Mouse (Mus musculus): ENCODE measurements at regions not wholly inside any gene's neighbourhood (a gene's known extent, or its start where the extent isn't known, plus 50 kb on each side); places are given as distances from the start of the nearest gene placed in this dataset.
A peak's percentile ranks its signal among the peaks of the same experiment; 100 is the strongest.

GRCm38 (mm10) chr13:28551555-28551954 is 294.2 kb downstream of the Gm11361 start:
- no peaks in the 10 kb centered on the region for H3K36me3 ChIP-seq (ENCODE audit: insufficient read depth, low read length)
- H3K4me1 ChIP-seq (ENCODE audit: insufficient read depth, low read length), result peaks cover 15% of the 10 kb centered on the region; the same call in 1 of the 2 replicates
- no peak overlapping the region for H3K27ac ChIP-seq
- H3K9me3 ChIP-seq (ENCODE audit: low read length), result no peaks in the 10 kb centered on the region
- TF ChIP-seq CTCF (IDR thresholded peaks at IDR 0.05; ENCODE audit: low read depth), result no peak
- no peak overlapping the region for H3K9ac ChIP-seq (replicated peaks; ENCODE audit: low read length)
- no peak overlapping the region for H3K4me2 ChIP-seq (ENCODE audit: low read depth, low read length)
- 80% methylated on average over 6 of the region's 6 CpGs for whole genome bisulfite sequencing
- DNase-seq (ENCODE audit: low spot score) (no peak), ATAC-seq (no peak)
- no peak overlapping the region for H3K4me3 ChIP-seq (ENCODE audit: low read length)
- no peaks in the 10 kb centered on the region for H3K27me3 ChIP-seq (ENCODE audit: insufficient read depth, low read length)

DNA sequence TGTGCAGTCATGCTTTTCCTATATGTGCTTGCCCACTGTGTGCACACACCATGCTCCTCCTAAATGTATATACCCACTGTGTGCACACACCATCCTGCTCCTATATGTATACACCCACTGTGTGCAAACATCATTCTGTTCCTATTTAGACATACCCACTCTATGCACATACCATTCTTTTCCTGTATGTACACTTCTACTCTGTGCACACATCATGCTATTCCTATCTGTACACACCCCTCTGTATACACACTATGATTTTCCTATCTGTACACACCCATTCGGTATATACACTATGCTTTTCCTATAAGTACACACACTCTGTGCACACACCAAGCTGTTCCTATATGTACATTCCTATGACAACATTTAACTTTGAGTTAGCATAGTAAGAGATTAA is 288.5 kb downstream of the Gm11361 start:
- H3K27ac ChIP-seq, result peak overlapping the region; percentile 37; the same call in 1 of the 2 replicates
- H3K27me3 ChIP-seq (ENCODE audit: insufficient read depth, low read length), result no peaks in the 10 kb centered on the region
- H3K4me3 ChIP-seq (ENCODE audit: low read length), result no peak overlapping the region
- TF ChIP-seq CTCF (IDR thresholded peaks at IDR 0.05; ENCODE audit: low read depth), result no peak
- no peaks in the 10 kb centered on the region for H3K36me3 ChIP-seq (ENCODE audit: insufficient read depth, low read length)
- DNase-seq (ENCODE audit: low spot score), result no peak
- no peak overlapping the region for H3K4me2 ChIP-seq (ENCODE audit: low read depth, low read length)
- H3K9me3 ChIP-seq (ENCODE audit: low read length), result no peaks in the 10 kb centered on the region
- peak; percentile 43; the same call in 1 of the 2 replicates for ATAC-seq
- no peak overlapping the region for H3K9ac ChIP-seq (replicated peaks; ENCODE audit: low read length)
- 95% methylated on average over 1 of the region's 1 CpGs for WGBS
- peaks cover 10% of the 10 kb centered on the region; the same call in 1 of the 2 replicates for H3K4me1 ChIP-seq (ENCODE audit: insufficient read depth, low read length)

GRCm38 (mm10) chr13:28545337-28545736 is 288.0 kb downstream of the Gm11361 start:
- Histone ChIP-seq H3K4me3 (ENCODE audit: low read length) (no peak overlapping the region), H3K36me3 (ENCODE audit: insufficient read depth, low read length) (no peaks in the 10 kb centered on the region), H3K9ac (replicated peaks; ENCODE audit: low read length) (no peak overlapping the region), H3K4me1 (ENCODE audit: insufficient read depth, low read length) (peaks cover 10% of the 10 kb centered on the region; the same call in 1 of the 2 replicates), H3K27ac (peak overlapping the region; percentile 76), H3K4me2 (ENCODE audit: low read depth, low read length) (no peak overlapping the region), H3K9me3 (ENCODE audit: low read length) (no peaks in the 10 kb centered on the region), H3K27me3 (ENCODE audit: insufficient read depth, low read length) (no peaks in the 10 kb centered on the region)
- 41% methylated on average over 2 of the region's 2 CpGs for WGBS
- TF ChIP-seq CTCF (IDR thresholded peaks at IDR 0.05; ENCODE audit: low read depth), result no peak
- ATAC-seq (peak; percentile 44; the same call in 1 of the 2 replicates), DNase-seq (ENCODE audit: low spot score) (no peak)

DNA sequence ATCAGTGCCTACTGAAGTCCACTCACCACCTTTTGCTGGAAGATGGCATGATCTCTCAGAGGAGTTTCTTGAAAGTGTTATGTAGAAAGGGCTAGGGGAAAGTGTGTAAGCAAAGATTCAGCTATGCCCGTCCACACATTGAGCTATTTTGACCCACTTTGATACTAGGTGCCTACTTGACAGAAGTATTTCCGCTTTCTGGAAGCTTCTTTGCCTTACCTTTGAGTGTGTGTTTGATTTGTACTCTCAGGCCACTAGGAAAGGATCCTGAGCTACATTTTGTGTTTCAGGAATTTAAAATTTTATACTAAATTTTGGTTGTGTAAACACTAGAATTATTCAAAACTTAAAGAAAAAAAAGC is 287.5 kb downstream of the Gm11361 start:
- Histone ChIP-seq H3K27me3 (ENCODE audit: insufficient read depth, low read length) (no peaks in the 10 kb centered on the region), H3K27ac (peak overlapping the region; percentile 76), H3K36me3 (ENCODE audit: insufficient read depth, low read length) (no peaks in the 10 kb centered on the region), H3K9me3 (ENCODE audit: low read length) (no peaks in the 10 kb centered on the region), H3K4me2 (ENCODE audit: low read depth, low read length) (peak overlapping the region; percentile 49; the same call in 1 of the 2 replicates), H3K9ac (replicated peaks; ENCODE audit: low read length) (no peak overlapping the region), H3K4me3 (ENCODE audit: low read length) (no peak overlapping the region), H3K4me1 (ENCODE audit: insufficient read depth, low read length) (peaks cover 10% of the 10 kb centered on the region; the same call in 1 of the 2 replicates)
- WGBS, result 65% methylated on average over 2 of the region's 2 CpGs
- no peak for DNase-seq (ENCODE audit: low spot score)
- no peak for TF ChIP-seq CTCF (IDR thresholded peaks at IDR 0.05; ENCODE audit: low read depth)
- no peak; the same call in 1 of the 2 replicates for ATAC-seq

DNA sequence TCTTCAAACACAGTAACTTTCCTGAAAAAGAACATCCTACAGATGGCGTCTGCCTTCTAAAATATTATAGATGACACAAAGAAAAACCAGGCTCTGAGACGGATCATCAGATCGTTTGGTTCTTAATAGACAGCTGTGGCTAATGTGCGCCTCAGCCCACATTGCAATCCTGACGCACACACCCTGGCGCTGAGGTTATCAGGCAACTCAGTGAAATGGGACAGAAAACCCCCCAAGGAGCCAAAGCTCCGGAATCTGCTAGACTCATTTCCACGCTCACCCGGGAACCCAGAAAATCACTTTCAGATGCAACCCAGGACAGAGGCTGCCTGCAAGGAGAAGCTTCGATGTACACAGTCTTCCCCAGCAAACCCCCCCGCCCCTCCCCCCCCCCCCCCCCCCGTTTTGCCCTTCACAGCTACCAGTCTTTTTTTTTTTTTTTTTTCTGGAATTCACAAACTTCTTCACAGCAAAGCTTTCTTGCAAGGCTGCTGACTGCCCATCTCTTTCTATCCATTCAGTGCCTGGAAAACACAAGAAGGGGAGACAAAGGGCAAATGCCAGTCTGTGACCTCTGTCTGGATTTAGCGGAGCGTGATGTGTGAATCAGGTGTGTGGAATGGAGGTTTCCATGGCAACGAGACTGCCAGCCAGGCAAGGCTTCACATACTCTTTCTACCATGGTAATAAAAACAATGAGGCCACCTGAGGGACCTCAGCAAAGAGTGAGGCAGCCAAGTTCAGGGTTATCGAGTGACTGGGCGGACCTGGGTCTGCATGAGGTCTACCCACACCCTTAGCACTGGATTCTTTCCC is 286.9 kb downstream of the Gm11361 start:
- Histone ChIP-seq H3K4me1 (ENCODE audit: insufficient read depth, low read length) (peaks cover 10% of the 10 kb centered on the region; the same call in 1 of the 2 replicates), H3K9me3 (ENCODE audit: low read length) (no peaks in the 10 kb centered on the region), H3K27me3 (ENCODE audit: insufficient read depth, low read length) (no peaks in the 10 kb centered on the region), H3K9ac (replicated peaks; ENCODE audit: low read length) (0 out of 2 replicates have a peak overlapping the region, but pooled peaks have one; percentile 30), H3K27ac (peak overlapping the region; percentile 76), H3K4me3 (ENCODE audit: low read length) (peak overlapping the region; percentile 20), H3K4me2 (ENCODE audit: low read depth, low read length) (peak overlapping the region; percentile 49), H3K36me3 (ENCODE audit: insufficient read depth, low read length) (no peaks in the 10 kb centered on the region)
- no peak for TF ChIP-seq CTCF (IDR thresholded peaks at IDR 0.05; ENCODE audit: low read depth)
- 9% methylated on average over 15 of the region's 17 CpGs for WGBS
- ATAC-seq (peak; percentile 83), DNase-seq (ENCODE audit: low spot score) (peak; percentile 84)

DNA sequence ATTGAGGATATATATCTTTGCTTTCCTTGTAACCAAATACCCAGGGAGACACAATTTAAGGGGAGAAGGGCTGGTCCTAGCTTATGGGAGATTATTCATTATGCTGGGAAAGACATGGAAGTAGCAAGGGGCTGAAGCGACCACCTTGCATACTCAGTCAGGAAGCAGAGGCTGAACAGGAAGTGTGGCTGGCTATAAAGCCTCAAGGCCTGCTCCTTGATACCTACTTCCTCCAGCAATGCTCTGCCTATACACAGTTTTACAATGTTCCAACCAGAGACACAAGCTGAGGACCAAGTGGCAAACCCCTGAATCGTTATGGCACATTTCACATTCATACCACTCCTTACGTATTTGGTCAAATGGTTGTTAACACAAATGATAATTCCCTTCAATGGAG is 284.3 kb downstream of the Gm11361 start:
- no peak overlapping the region for H3K9ac ChIP-seq (replicated peaks; ENCODE audit: low read length)
- no peaks in the 10 kb centered on the region for H3K27me3 ChIP-seq (ENCODE audit: insufficient read depth, low read length)
- H3K27ac ChIP-seq, result no peak overlapping the region
- DNase-seq (ENCODE audit: low spot score) (no peak), ATAC-seq (no peak)
- no peak overlapping the region for H3K4me2 ChIP-seq (ENCODE audit: low read depth, low read length)
- H3K4me3 ChIP-seq (ENCODE audit: low read length), result no peak overlapping the region
- TF ChIP-seq CTCF (IDR thresholded peaks at IDR 0.05; ENCODE audit: low read depth), result no peak
- WGBS, result 97% methylated on average over 3 of the region's 3 CpGs
- H3K36me3 ChIP-seq (ENCODE audit: insufficient read depth, low read length), result no peaks in the 10 kb centered on the region
- no peaks in the 10 kb centered on the region; the same call in 1 of the 2 replicates for H3K9me3 ChIP-seq (ENCODE audit: low read length)
- peaks cover 10% of the 10 kb centered on the region; the same call in 1 of the 2 replicates for H3K4me1 ChIP-seq (ENCODE audit: insufficient read depth, low read length)

GRCm38 (mm10) chr13:28533080-28533479 is 275.8 kb downstream of the Gm11361 start:
- no peak for TF ChIP-seq CTCF (IDR thresholded peaks at IDR 0.05; ENCODE audit: low read depth)
- H3K9me3 ChIP-seq (ENCODE audit: low read length), result no peaks in the 10 kb centered on the region; the same call in 1 of the 2 replicates
- H3K27me3 ChIP-seq (ENCODE audit: insufficient read depth, low read length), result no peaks in the 10 kb centered on the region
- H3K4me3 ChIP-seq (ENCODE audit: low read length), result no peak overlapping the region
- no peak overlapping the region for H3K4me2 ChIP-seq (ENCODE audit: low read depth, low read length)
- ATAC-seq (no peak), DNase-seq (ENCODE audit: low spot score) (no peak)
- no peaks in the 10 kb centered on the region for H3K36me3 ChIP-seq (ENCODE audit: insufficient read depth, low read length)
- no peak overlapping the region for H3K9ac ChIP-seq (replicated peaks; ENCODE audit: low read length)
- no peak overlapping the region for H3K27ac ChIP-seq
- H3K4me1 ChIP-seq (ENCODE audit: insufficient read depth, low read length), result peaks cover 3% of the 10 kb centered on the region; the same call in 1 of the 2 replicates
- WGBS, result 96% methylated on average over 1 of the region's 1 CpGs

Data from hindbrain, postnatal 0 days (tissue).